Mouse (Mus musculus): ENCODE measurements at regions not wholly inside any gene's neighbourhood (a gene's known extent, or its start where the extent isn't known, plus 50 kb on each side); places are given as distances from the start of the nearest gene placed in this dataset.

DNA sequence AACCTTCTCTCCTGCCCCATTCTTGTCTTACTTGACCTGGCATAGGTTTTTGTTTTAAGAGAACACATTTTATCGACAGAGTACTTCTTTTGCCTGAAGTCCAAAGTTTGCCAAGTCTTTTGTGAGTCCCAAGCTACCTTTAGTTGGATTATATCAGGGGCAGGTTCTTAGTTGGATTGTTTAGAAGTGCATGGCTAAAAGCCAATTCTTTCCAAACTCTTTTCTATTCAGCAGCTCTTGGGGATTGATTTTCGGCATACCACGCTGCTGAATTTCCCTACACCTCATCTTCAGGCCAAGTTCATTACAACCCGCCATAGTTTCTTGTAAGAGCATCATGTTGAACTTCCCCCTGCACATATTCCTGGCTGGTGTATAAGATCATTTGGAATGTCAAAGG lies 245.9 kb downstream of the S1pr1 start:
- no peak for TF ChIP-seq CTCF (conservative IDR thresholded peaks at IDR 0.05; ENCODE audit: low read length)
- TF ChIP-seq POU5F1 (IDR thresholded peaks at IDR 0.05; ENCODE audit: borderline replicate concordance, low read length) = no peak
- no peak for TF ChIP-seq NANOG (IDR thresholded peaks at IDR 0.05; ENCODE audit: borderline replicate concordance, low read length)
